Mouse (Mus musculus): ENCODE measurements at regions not wholly inside any gene's neighbourhood (a gene's known extent, or its start where the extent isn't known, plus 50 kb on each side); places are given as distances from the start of the nearest gene placed in this dataset.

GRCm38 (mm10) chr1:165036631-165037030 is 101.3 kb upstream of the Xcl1 start:
- ATAC-seq (ENCODE audit: insufficient read depth, low FRiP score, low TSS enrichment) (no peak), DNase-seq (ENCODE audit: low spot score) (no peak)
- Histone ChIP-seq H3K4me1 (ENCODE audit: control insufficient read depth, insufficient read depth, low read length) (no peaks in the 10 kb centered on the region), H3K27me3 (ENCODE audit: control insufficient read depth, insufficient read depth, low read length) (no peaks in the 10 kb centered on the region), H3K4me3 (ENCODE audit: low read depth, low read length) (no peak overlapping the region), H3K9me3 (ENCODE audit: control insufficient read depth, low read length) (no peaks in the 10 kb centered on the region), H3K4me2 (ENCODE audit: low read depth) (no peak overlapping the region), H3K9ac (ENCODE audit: low read length) (no peak overlapping the region), H3K27ac (ENCODE audit: low read depth, low read length) (no peak overlapping the region), H3K36me3 (ENCODE audit: control insufficient read depth, insufficient read depth, low read length) (no peaks in the 10 kb centered on the region)
- 83% methylated on average over 3 of the region's 3 CpGs for WGBS

GRCm38 (mm10) chr1:165035618-165036017 is 100.3 kb upstream of the Xcl1 start:
- H3K4me2 ChIP-seq (ENCODE audit: low read depth): no peak overlapping the region
- H3K27ac ChIP-seq (ENCODE audit: low read depth, low read length): no peak overlapping the region
- no peak overlapping the region for H3K4me3 ChIP-seq (ENCODE audit: low read depth, low read length)
- no peaks in the 10 kb centered on the region for H3K27me3 ChIP-seq (ENCODE audit: control insufficient read depth, insufficient read depth, low read length)
- no peaks in the 10 kb centered on the region for H3K9me3 ChIP-seq (ENCODE audit: control insufficient read depth, low read length)
- H3K9ac ChIP-seq (ENCODE audit: low read length): no peak overlapping the region
- no peaks in the 10 kb centered on the region for H3K36me3 ChIP-seq (ENCODE audit: control insufficient read depth, insufficient read depth, low read length)
- ATAC-seq (ENCODE audit: insufficient read depth, low FRiP score, low TSS enrichment) (no peak), DNase-seq (ENCODE audit: low spot score) (no peak)
- H3K4me1 ChIP-seq (ENCODE audit: control insufficient read depth, insufficient read depth, low read length): no peaks in the 10 kb centered on the region
- WGBS: 84% methylated on average over 1 of the region's 1 CpGs

GRCm38 (mm10) chr1:165020960-165021563 is 85.7 kb upstream of the Xcl1 start:
- no peaks in the 10 kb centered on the region for H3K27me3 ChIP-seq (ENCODE audit: control insufficient read depth, insufficient read depth, low read length)
- H3K4me3 ChIP-seq (ENCODE audit: low read depth, low read length): no peak overlapping the region
- H3K27ac ChIP-seq (ENCODE audit: low read depth, low read length): no peak overlapping the region
- H3K4me1 ChIP-seq (ENCODE audit: control insufficient read depth, insufficient read depth, low read length): no peaks in the 10 kb centered on the region
- 74% methylated on average over 10 of the region's 10 CpGs for WGBS
- no peak for DNase-seq (ENCODE audit: low spot score)
- no peak overlapping the region for H3K4me2 ChIP-seq (ENCODE audit: low read depth)
- no peaks in the 10 kb centered on the region for H3K9me3 ChIP-seq (ENCODE audit: control insufficient read depth, low read length)
- no peak overlapping the region for H3K9ac ChIP-seq (ENCODE audit: low read length)
- no peak for ATAC-seq (ENCODE audit: insufficient read depth, low FRiP score, low TSS enrichment)
- H3K36me3 ChIP-seq (ENCODE audit: control insufficient read depth, insufficient read depth, low read length): no peaks in the 10 kb centered on the region

- no peaks in the 10 kb centered on the region for H3K27me3 ChIP-seq (ENCODE audit: control insufficient read depth, insufficient read depth, low read length)
- peak overlapping the region; percentile 31; the same call in 1 of the 2 replicates for H3K9ac ChIP-seq (ENCODE audit: low read length)
- no peak overlapping the region for H3K27ac ChIP-seq (ENCODE audit: low read depth, low read length)
- no peaks in the 10 kb centered on the region for H3K4me1 ChIP-seq (ENCODE audit: control insufficient read depth, insufficient read depth, low read length)
- no peaks in the 10 kb centered on the region for H3K9me3 ChIP-seq (ENCODE audit: control insufficient read depth, low read length)
- ATAC-seq (ENCODE audit: insufficient read depth, low FRiP score, low TSS enrichment) (peak; percentile 93), DNase-seq (ENCODE audit: low spot score) (peak; percentile 79)
- no peaks in the 10 kb centered on the region for H3K36me3 ChIP-seq (ENCODE audit: control insufficient read depth, insufficient read depth, low read length)
- H3K4me3 ChIP-seq (ENCODE audit: low read depth, low read length): peak overlapping the region; percentile 23
- WGBS: 16% methylated on average over 16 of the region's 16 CpGs
- peak overlapping the region; percentile 43 for H3K4me2 ChIP-seq (ENCODE audit: low read depth)
Observed at GRCm38 (mm10) chr1:165018692-165019309, 83.5 kb upstream of the Xcl1 start.

GRCm38 (mm10) chr1:165018236-165018635 is 82.9 kb upstream of the Xcl1 start:
- Histone ChIP-seq H3K4me2 (ENCODE audit: low read depth) (peak overlapping the region; percentile 43; the same call in 1 of the 2 replicates), H3K4me3 (ENCODE audit: low read depth, low read length) (no peak overlapping the region), H3K27ac (ENCODE audit: low read depth, low read length) (no peak overlapping the region), H3K36me3 (ENCODE audit: control insufficient read depth, insufficient read depth, low read length) (no peaks in the 10 kb centered on the region), H3K9ac (ENCODE audit: low read length) (no peak overlapping the region), H3K4me1 (ENCODE audit: control insufficient read depth, insufficient read depth, low read length) (no peaks in the 10 kb centered on the region), H3K9me3 (ENCODE audit: control insufficient read depth, low read length) (no peaks in the 10 kb centered on the region), H3K27me3 (ENCODE audit: control insufficient read depth, insufficient read depth, low read length) (no peaks in the 10 kb centered on the region)
- 84% methylated on average over 4 of the region's 4 CpGs for WGBS
- ATAC-seq (ENCODE audit: insufficient read depth, low FRiP score, low TSS enrichment) (no peak), DNase-seq (ENCODE audit: low spot score) (no peak)

GRCm38 (mm10) chr1:165017793-165018192 is 82.5 kb upstream of the Xcl1 start:
- ATAC-seq (ENCODE audit: insufficient read depth, low FRiP score, low TSS enrichment): no peak

GRCm38 (mm10) chr1:165014328-165014727 is 79.0 kb upstream of the Xcl1 start:
- 86% methylated on average over 1 of the region's 1 CpGs for WGBS
- H3K4me2 ChIP-seq (ENCODE audit: low read depth): no peak overlapping the region

More at GRCm38 (mm10) chr1:165017793-165018192, 82.5 kb upstream of the Xcl1 start:
- H3K4me1 ChIP-seq (ENCODE audit: control insufficient read depth, insufficient read depth, low read length): no peaks in the 10 kb centered on the region
- H3K27ac ChIP-seq (ENCODE audit: low read depth, low read length): no peak overlapping the region
- H3K9me3 ChIP-seq (ENCODE audit: control insufficient read depth, low read length): no peaks in the 10 kb centered on the region
- H3K9ac ChIP-seq (ENCODE audit: low read length): no peak overlapping the region
- H3K27me3 ChIP-seq (ENCODE audit: control insufficient read depth, insufficient read depth, low read length): no peaks in the 10 kb centered on the region
- DNase-seq (ENCODE audit: low spot score): peak; percentile 15
- H3K4me2 ChIP-seq (ENCODE audit: low read depth): no peak overlapping the region
- no peak overlapping the region for H3K4me3 ChIP-seq (ENCODE audit: low read depth, low read length)
- no peaks in the 10 kb centered on the region for H3K36me3 ChIP-seq (ENCODE audit: control insufficient read depth, insufficient read depth, low read length)
- 54% methylated on average over 6 of the region's 6 CpGs for WGBS

GRCm38 (mm10) chr1:165013428-165013827 is 78.1 kb upstream of the Xcl1 start:
- Histone ChIP-seq H3K36me3 (ENCODE audit: control insufficient read depth, insufficient read depth, low read length) (no peaks in the 10 kb centered on the region), H3K9me3 (ENCODE audit: control insufficient read depth, low read length) (no peaks in the 10 kb centered on the region), H3K27ac (ENCODE audit: low read depth, low read length) (no peak overlapping the region), H3K4me3 (ENCODE audit: low read depth, low read length) (no peak overlapping the region), H3K27me3 (ENCODE audit: control insufficient read depth, insufficient read depth, low read length) (no peaks in the 10 kb centered on the region), H3K4me1 (ENCODE audit: control insufficient read depth, insufficient read depth, low read length) (no peaks in the 10 kb centered on the region), H3K4me2 (ENCODE audit: low read depth) (no peak overlapping the region), H3K9ac (ENCODE audit: low read length) (no peak overlapping the region)
- WGBS: 86% methylated on average over 2 of the region's 2 CpGs
- DNase-seq (ENCODE audit: low spot score): no peak
- ATAC-seq (ENCODE audit: insufficient read depth, low FRiP score, low TSS enrichment): no peak

More at GRCm38 (mm10) chr1:165014328-165014727, 79.0 kb upstream of the Xcl1 start:
- Histone ChIP-seq H3K9me3 (ENCODE audit: control insufficient read depth, low read length) (no peaks in the 10 kb centered on the region), H3K9ac (ENCODE audit: low read length) (no peak overlapping the region), H3K4me3 (ENCODE audit: low read depth, low read length) (no peak overlapping the region), H3K4me1 (ENCODE audit: control insufficient read depth, insufficient read depth, low read length) (no peaks in the 10 kb centered on the region), H3K36me3 (ENCODE audit: control insufficient read depth, insufficient read depth, low read length) (no peaks in the 10 kb centered on the region), H3K27ac (ENCODE audit: low read depth, low read length) (no peak overlapping the region), H3K27me3 (ENCODE audit: control insufficient read depth, insufficient read depth, low read length) (no peaks in the 10 kb centered on the region)
- ATAC-seq (ENCODE audit: insufficient read depth, low FRiP score, low TSS enrichment): no peak
- no peak for DNase-seq (ENCODE audit: low spot score)

GRCm38 (mm10) chr1:165012376-165012775 is 77.0 kb upstream of the Xcl1 start:
- no peak overlapping the region for H3K27ac ChIP-seq (ENCODE audit: low read depth, low read length)
- no peaks in the 10 kb centered on the region for H3K36me3 ChIP-seq (ENCODE audit: control insufficient read depth, insufficient read depth, low read length)

More at GRCm38 (mm10) chr1:165012376-165012775, 77.0 kb upstream of the Xcl1 start:
- Histone ChIP-seq H3K4me1 (ENCODE audit: control insufficient read depth, insufficient read depth, low read length) (no peaks in the 10 kb centered on the region), H3K9ac (ENCODE audit: low read length) (no peak overlapping the region), H3K4me2 (ENCODE audit: low read depth) (no peak overlapping the region), H3K4me3 (ENCODE audit: low read depth, low read length) (no peak overlapping the region), H3K27me3 (ENCODE audit: control insufficient read depth, insufficient read depth, low read length) (no peaks in the 10 kb centered on the region), H3K9me3 (ENCODE audit: control insufficient read depth, low read length) (no peaks in the 10 kb centered on the region)
- DNase-seq (ENCODE audit: low spot score) (no peak), ATAC-seq (ENCODE audit: insufficient read depth, low FRiP score, low TSS enrichment) (no peak)
- WGBS: 81% methylated on average over 2 of the region's 3 CpGs

All from neural tube, embryonic 11.5 days (tissue).